Mouse (Mus musculus) adrenal gland, adult 2 months (tissue): ENCODE measurements around the gene Mustn1. TPM values are rescaled to one million over a fixed set of nuclear protein-coding genes. Genes with fewer than 3 reads are reported as not detected.

ENCODE experiments used
- DNase-seq: peaks from one replicate; pipeline ENCODE4 v3.0.0; 2021
- long read RNA-seq: library from polyadenylated mRNA; stranded (forward); transcript quantifications from one replicate; pipeline ENCODE4 v2.0.0, GENCODE M21; 2021
- polyA plus RNA-seq: library from polyadenylated mRNA; depleted of rRNA; stranded (reverse); fragments of >200 nt; gene quantifications from 2 replicates; pipeline ENCODE4 v1.2.3, GENCODE M21; 2012; rRNA removed
- total RNA-seq, 2 experiments: library from RNA; stranded (reverse); gene quantifications; 2 replicates each; pipeline ENCODE4 v1.2.3; 2021

The Mustn1 gene
- total RNA-seq (1 to 10 TPM; 1.8 to 5.3 TPM), polyA plus RNA-seq (3.6 and 3.8 TPM in 2 replicates)
- long read RNA-seq, partial matches to known transcripts, result 0 of 2 reads
- long read RNA-seq, other reads (novel, unspliced or antisense), result 0 of 2 reads

- no peak for DNase-seq
These were observed at the start of gene Mustn1 for GRCm38 (mm10) chr14:30878958-30879571. TSS of gene Mustn1 (plus strand) at chr14:30879200.

- no peak for DNase-seq
These were observed 41.5 kb upstream of the Mustn1 start for GRCm38 (mm10) chr14:30837416-30837996.

GRCm38 (mm10) chr14:30843701-30844100, 35.3 kb upstream of the Mustn1 start:
- DNase-seq, result no peak

GRCm38 (mm10) chr14:30850504-30850903, 28.5 kb upstream of the Mustn1 start:
- no peak for DNase-seq

DNA sequence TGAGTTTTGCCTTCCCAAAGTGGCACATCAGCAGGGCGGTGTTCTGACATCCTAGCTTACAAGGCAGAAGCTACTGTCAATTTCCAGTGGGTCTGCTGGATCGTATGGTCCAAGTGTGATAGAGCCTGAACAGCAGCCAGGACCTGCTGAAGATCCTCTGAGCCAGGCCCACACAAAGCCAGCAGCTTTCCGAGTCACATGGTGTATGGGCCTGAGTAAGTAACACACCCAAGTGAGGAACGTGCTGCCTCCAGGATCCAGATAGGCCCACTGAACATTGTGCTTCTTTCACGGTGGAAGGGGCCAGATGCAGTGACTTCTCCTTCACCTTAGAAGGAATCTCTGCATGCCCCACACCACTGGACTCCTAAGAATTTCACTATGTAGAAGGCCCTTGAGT, 26.7 kb upstream of the Mustn1 start:
- no peak for DNase-seq

GRCm38 (mm10) chr14:30855316-30855715, 23.7 kb upstream of the Mustn1 start:
- no peak for DNase-seq

GRCm38 (mm10) chr14:30856885-30857507, 22.0 kb upstream of the Mustn1 start:
- DNase-seq, result no peak

GRCm38 (mm10) chr14:30857990-30858389, 21.0 kb upstream of the Mustn1 start:
- no peak for DNase-seq

DNA sequence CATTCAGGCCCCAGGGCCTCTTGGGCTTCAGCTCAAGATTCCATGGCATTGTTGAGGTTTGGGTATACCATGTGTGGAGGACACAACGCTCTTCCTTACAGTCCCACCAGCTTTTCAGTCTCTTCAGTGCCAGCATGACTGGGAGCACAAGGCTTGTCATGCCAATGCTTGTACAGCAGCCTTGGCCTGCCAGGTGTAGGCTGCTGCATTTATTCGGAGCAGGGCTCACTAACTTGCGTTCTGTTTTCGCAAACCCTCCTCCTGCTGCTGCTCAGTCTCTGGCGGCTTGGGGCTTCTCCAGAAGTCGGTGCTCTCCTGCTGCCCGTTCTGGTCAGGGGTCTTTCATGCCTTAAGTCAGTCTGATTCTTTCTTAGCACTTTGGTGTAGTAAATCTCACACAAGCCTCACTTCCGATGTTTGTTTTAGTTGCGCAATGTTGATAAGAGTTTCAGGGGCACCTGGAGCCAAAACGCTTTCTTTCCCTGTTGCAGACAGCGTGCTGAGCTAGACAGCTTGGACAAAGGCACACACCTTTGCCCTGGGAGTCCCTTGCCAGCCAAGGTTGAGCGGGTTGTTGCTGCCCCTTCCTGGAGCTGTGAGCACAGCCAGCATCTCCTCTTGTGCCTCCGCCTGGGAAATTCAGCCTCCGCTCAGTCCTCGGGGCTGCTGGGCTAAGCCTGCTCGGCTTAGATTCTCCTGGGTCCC, 17.4 kb upstream of the Mustn1 start:
- DNase-seq, result no peak

DNA sequence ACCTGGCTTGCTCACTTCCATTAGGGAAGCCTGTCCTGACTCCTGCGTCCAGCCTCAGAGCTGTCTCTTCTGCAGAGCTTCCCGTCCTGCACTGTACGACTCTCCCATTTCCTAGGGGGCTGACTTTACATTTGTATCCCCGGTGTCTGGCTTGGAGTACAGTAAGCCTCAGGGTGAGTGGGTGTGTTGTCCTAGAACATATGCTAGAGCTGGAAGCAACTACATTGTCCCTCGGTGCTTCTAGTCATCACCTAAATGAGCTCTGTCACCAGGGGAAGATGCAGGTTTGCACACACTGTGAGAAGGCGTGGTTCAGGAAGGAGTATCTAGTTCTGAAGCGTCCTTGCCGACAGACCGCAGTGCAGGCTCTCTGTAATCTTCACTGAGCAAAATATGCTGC, 16.6 kb upstream of the Mustn1 start:
- no peak for DNase-seq

GRCm38 (mm10) chr14:30865311-30865710, 13.7 kb upstream of the Mustn1 start:
- no peak for DNase-seq

- DNase-seq, result peak; percentile 63
These were observed 12.0 kb upstream of the Mustn1 start for GRCm38 (mm10) chr14:30867042-30867441.

DNA sequence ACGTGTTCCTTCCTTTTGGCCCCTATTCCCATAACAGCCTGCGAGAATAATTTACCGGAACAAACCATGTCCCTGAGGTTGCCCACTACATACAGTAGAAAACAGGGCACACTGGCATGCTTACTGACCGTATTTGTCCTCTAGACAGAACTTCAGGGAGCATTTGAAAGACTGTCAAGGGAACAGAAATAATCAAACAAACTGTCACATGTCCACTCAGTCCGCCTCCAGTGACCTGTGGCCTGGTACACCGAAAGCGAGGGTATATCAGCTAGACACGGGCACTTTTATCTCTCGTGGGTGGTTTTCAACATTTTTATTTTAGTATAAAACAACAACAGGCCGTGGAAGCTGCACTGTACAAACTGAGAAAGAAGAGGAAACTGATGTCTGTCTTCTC, 10.2 kb upstream of the Mustn1 start:
- DNase-seq, result no peak

- peak; percentile 36 for DNase-seq
These were observed 9.6 kb upstream of the Mustn1 start for GRCm38 (mm10) chr14:30869391-30869801.

DNA sequence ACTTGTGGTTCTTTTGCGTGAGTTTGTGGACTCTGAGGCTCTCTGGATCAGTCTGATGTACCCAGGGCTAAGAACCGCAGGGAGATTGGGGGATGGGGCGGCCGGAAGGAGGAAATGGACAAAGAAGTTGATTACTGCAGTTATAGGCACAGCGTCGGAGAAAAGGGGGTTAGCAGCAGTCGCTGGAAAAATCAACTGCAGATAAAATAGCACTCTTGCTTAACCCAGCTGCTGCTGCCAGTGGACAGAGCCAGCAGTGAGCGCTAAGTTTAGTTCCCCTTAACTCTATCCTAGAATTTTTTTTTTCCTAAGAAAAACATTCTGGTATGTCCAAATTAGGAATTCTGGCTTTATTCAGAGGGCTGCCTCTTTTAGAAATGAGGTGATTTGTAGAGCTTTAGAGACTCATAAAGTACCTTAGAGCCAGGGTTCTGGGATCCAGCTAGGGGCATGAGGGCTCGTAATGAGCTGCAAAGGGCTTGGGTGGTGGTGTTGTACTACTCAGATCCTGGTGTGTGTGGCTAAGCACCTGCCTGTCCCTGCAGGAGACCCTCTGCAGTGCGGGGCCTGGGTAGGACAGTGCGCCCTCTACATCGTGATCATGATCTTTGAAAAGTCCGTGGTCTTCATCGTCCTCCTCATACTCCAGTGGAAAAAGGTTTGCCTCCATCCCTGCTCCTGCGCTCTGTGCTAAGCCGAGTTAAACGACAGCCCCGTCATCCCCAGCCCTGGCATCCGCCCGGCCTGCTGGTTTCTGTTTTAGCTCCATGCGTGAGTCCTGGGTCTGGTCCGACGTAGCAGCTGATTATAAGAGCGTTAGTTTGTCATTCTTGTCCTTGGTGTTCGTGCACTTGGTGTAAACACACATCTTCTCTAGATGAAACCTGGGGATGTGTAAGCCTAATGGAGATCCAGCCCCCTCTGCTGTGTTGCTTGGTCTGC, 8.5 kb upstream of the Mustn1 start:
- DNase-seq, result no peak

GRCm38 (mm10) chr14:30874095-30874700, 4.8 kb upstream of the Mustn1 start:
- no peak for DNase-seq

DNA sequence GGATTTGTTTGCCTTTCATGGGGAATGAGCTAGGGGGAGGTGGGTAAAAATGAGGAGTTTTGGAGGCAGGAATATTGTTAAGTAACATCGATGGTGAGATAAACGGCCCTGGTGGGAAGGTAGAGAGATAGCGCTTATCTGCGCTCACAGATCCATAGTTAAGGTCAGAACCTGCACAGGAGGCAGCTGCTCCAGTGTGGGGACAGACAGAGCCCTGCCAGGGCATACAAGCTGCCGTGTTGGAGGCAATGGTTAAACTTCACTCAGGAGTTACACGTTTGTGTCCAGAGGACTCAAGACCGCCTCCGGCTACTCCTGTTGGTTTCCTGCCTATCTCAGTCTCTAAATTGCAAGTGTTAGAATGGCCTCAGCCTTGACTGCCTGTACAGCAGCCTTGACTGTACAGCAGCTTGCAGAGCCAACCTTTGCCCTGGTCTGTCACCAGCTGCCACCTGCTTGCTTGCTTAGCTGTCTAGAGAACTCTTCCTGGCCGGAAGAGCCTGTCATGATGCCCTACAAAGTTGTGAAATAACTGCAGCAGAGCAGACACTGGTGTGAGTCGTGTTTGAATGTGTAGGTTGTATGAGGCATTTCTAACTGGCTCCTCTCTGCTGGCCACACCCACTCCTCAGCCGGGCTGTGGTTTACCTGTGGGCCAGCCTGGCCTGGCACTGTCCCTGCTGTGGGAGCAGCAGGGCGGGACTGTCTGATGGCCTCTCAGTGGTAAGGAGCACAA, 3.7 kb upstream of the Mustn1 start:
- DNase-seq, result no peak

DNA sequence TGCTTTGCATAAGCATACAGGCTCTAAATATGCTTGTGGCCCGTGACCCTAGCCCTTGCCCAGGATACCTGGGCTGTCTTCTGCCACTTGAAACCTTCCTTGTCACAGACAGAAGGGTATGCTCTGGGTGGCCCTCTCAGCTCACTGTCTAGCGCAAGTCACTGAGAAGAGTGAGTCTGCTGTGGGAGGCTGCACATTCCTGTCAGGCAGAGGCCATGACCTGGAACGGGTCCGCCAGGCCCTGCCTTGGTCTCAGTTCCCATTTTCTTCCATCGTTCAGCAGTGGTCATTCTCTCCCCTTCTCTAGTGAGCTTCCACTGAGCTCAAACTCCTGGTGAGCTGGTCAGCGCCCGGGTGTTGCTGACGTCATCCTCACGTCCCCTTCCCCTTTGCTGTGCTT, 3.0 kb upstream of the Mustn1 start:
- no peak for DNase-seq

- DNase-seq, result no peak
These were observed 2.5 kb upstream of the Mustn1 start for GRCm38 (mm10) chr14:30876451-30876850.

DNA sequence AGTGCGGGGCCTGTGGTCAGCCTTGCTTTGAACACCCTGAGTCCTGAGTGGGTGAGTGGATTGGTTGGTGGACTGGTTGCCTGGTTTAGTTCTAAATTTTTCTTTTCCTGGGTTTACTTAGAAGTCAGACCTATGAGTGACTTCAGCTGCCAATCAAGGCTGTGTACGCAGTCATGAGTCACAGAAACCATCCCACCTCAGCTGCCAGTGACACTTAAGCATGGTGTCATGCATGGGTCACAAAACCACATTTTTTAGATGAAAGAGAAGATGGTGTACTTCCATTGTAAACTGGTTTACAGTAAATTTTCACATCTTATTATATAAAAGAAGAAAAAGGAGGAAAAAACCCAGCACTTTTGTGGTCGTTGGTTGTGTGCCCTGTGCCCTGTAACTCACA, 1.2 kb upstream of the Mustn1 start:
- no peak for DNase-seq

DNA sequence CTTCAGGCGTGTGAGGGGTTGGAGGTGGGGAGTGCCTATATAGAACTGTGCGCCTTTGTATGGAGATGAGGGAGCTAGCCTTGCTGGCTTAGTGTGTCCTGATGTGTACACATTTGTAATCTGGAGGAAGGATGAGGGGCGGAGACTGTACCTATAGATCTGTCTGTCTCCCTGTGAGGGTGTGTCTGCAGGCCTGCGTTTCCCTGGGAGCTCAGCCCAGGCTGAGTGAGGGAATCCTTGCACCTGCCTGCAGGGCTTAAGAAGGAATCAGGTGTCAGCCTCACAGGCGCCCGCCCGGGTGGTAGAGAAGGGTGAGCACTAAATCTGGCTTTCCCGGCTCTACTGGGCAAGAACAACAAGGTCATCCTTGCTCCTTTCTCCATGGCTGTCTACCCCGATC, 794 bp downstream of the Mustn1 start:
- no peak for DNase-seq
